18 mouse cellular contexts compared by ENCODE assay signal in the genomic region with DNA sequence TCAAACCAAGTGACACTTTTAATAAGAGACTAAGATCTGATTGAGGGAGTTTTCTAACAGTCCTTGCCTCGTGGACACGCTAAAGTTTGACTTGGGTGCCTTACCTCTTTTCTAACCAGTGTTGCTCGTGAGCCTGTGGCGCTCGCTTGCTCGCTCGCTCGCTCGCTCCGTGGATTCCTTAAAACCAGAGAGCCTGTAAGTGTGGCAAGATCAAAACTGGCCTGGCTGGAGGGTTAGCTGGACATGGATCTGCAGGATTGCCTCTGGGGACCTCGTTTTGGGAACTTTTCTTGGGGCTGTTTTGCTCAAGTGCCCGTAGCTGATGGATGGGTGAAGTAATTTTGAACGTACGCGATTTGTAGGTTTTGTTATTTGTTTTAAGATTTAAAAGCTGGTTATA. TPM values are rescaled to one million over a fixed set of nuclear protein-coding genes. Genes with fewer than 3 reads are reported as not detected.
A peak's percentile ranks its signal among the peaks of the same experiment; 100 is the strongest.
DNase-seq lines count a peak whose midpoint lies in the region; ATAC-seq and TF ChIP-seq lines count a peak whose summit lies in the region.
"Had no signal": no experiment of that assay in that cellular context is flagged by ENCODE, and none has a peak within 500 bp of the region (broad histone marks: within the 10 kb centered on the region; RNA-seq: fewer than 3 reads in every experiment).

No protein-coding gene starts in this region.

- no peaks in the 10 kb centered on the region for H3K27me3 ChIP-seq in heart, embryonic 10.5 days (ENCODE audit: insufficient read depth, poor library complexity, severe bottlenecking)
- no peaks in the 10 kb centered on the region for H3K27me3 ChIP-seq in lung, embryonic 16.5 days (ENCODE audit: control insufficient read depth, insufficient read depth, low read depth, low read length)
- H3K27me3 ChIP-seq in embryonic facial prominence, embryonic 10.5 days (replicated peaks; ENCODE audit: low read depth, poor library complexity, severe bottlenecking) = no peaks in the 10 kb centered on the region
- H3K27me3 ChIP-seq: embryonic facial prominence, embryonic 12.5 days; forebrain, embryonic 15.5 days; megakaryocyte, embryonic 14.5 days; midbrain, embryonic 15.5 days had no signal

- TF ChIP-seq POLR2A in olfactory bulb, adult 2 months (IDR thresholded peaks at IDR 0.05; ENCODE audit: insufficient read depth, low read depth, low read length) = no peak

- no peak for TF ChIP-seq CTCF in olfactory bulb, adult 2 months (IDR thresholded peaks at IDR 0.05; ENCODE audit: insufficient read depth, low read depth, low read length)

- H3K4me1 ChIP-seq in heart, embryonic 10.5 days = peaks cover 3% of the 10 kb centered on the region; the same call in 1 of the 2 replicates
- H3K4me1 ChIP-seq in lung, embryonic 16.5 days (replicated peaks; ENCODE audit: control insufficient read depth, insufficient read depth, low read length) = peaks cover 32% of the 10 kb centered on the region
- H3K4me1 ChIP-seq in embryonic facial prominence, embryonic 10.5 days = peaks cover 10% of the 10 kb centered on the region
- H3K4me1 ChIP-seq in olfactory bulb, adult 2 months (ENCODE audit: control insufficient read depth, insufficient read depth, low read length) = peaks cover 30% of the 10 kb centered on the region

- 91% methylated on average over 15 of the region's 15 CpGs for WGBS in heart, embryonic 10.5 days
- 85% methylated on average over 15 of the region's 15 CpGs for WGBS in lung, embryonic 16.5 days
- 94% methylated on average over 15 of the region's 15 CpGs for WGBS in embryonic facial prominence, embryonic 10.5 days
- 70% methylated on average over 15 of the region's 15 CpGs for WGBS in olfactory bulb, adult 2 months

- no peak overlapping the region for H3K27ac ChIP-seq in heart, embryonic 10.5 days
- peak overlapping the region; percentile 32; the same call in 1 of the 2 replicates for H3K27ac ChIP-seq in lung, embryonic 16.5 days (ENCODE audit: low read length)
- no peak overlapping the region for H3K27ac ChIP-seq in embryonic facial prominence, embryonic 10.5 days (replicated peaks)
- 0 out of 2 replicates have a peak overlapping the region, but pooled peaks have one; percentile 9 for H3K27ac ChIP-seq in olfactory bulb, adult 2 months (ENCODE audit: insufficient read depth, low read depth, low read length)
- H3K27ac ChIP-seq: midbrain, embryonic 15.5 days had no signal

- no peak overlapping the region for H3K4me3 ChIP-seq in heart, embryonic 10.5 days
- H3K4me3 ChIP-seq in lung, embryonic 16.5 days (ENCODE audit: low read length) = no peak overlapping the region
- H3K4me3 ChIP-seq in embryonic facial prominence, embryonic 10.5 days = no peak overlapping the region
- H3K4me3 ChIP-seq in olfactory bulb, adult 2 months (ENCODE audit: insufficient read depth, low read depth, low read length) = no peak overlapping the region
- H3K4me3 ChIP-seq: embryonic facial prominence, embryonic 12.5 days; forebrain, embryonic 15.5 days; megakaryocyte, embryonic 14.5 days; midbrain, embryonic 15.5 days had no signal

- ATAC-seq in lung, embryonic 16.5 days (ENCODE audit: low read depth) = no peak
- ATAC-seq: forebrain, embryonic 15.5 days; midbrain, embryonic 15.5 days had no signal

- H3K4me2 ChIP-seq in lung, embryonic 16.5 days (ENCODE audit: low read depth, low read length) = no peak overlapping the region
- H3K4me2 ChIP-seq: embryonic facial prominence, embryonic 12.5 days; forebrain, embryonic 15.5 days; midbrain, embryonic 15.5 days had no signal

- peaks cover 75% of the 10 kb centered on the region for H3K36me3 ChIP-seq in heart, embryonic 10.5 days
- H3K36me3 ChIP-seq in lung, embryonic 16.5 days (ENCODE audit: control insufficient read depth, insufficient read depth, low read length) = peaks cover 61% of the 10 kb centered on the region
- peaks cover 88% of the 10 kb centered on the region for H3K36me3 ChIP-seq in embryonic facial prominence, embryonic 10.5 days (replicated peaks)

- H3K9ac ChIP-seq in lung, embryonic 16.5 days (ENCODE audit: low read length) = no peak overlapping the region
- H3K9ac ChIP-seq: embryonic facial prominence, embryonic 12.5 days; forebrain, embryonic 15.5 days; midbrain, embryonic 15.5 days had no signal

- no peaks in the 10 kb centered on the region for H3K9me3 ChIP-seq in heart, embryonic 10.5 days
- H3K9me3 ChIP-seq in lung, embryonic 16.5 days (ENCODE audit: control insufficient read depth, low read length) = no peaks in the 10 kb centered on the region
- no peaks in the 10 kb centered on the region for H3K9me3 ChIP-seq in embryonic facial prominence, embryonic 10.5 days
- H3K9me3 ChIP-seq: embryonic facial prominence, embryonic 12.5 days; forebrain, embryonic 15.5 days; megakaryocyte, embryonic 14.5 days; midbrain, embryonic 15.5 days had no signal

- DNase-seq in heart, embryonic 10.5 days (ENCODE audit: low spot score) = peak; percentile 53
- no peak for DNase-seq in heart, adult 9 months (ENCODE audit: low spot score in 2 of 2)
- DNase-seq in lung, postnatal 4 days = no peak
- peak; percentile 7 for DNase-seq in embryonic facial prominence, embryonic 10.5 days (ENCODE audit: low spot score)
- DNase-seq in left cerebral cortex, adult 11 months (ENCODE audit: low spot score) = no peak
- DNase-seq: adrenal gland, adult 8-10 months; B cell, adult 2 months; gastrocnemius, postnatal 25 days; kidney, adult 8-10 months; kidney, postnatal 25 days; lung, postnatal 10 days; thymus, postnatal 25 days had no signal

RNA-seq across cellular contexts. Expression of gene Scd2, which starts 12.2 kb away (rescaled TPM):
- 195 and 207 TPM in 2 replicates for polyA plus RNA-seq in heart, embryonic 10.5 days (2016; fragmentation: Nextera tagmentation; extraction: Ambion mirVana)
- polyA plus RNA-seq in lung, embryonic 16.5 days (2015; fragmentation: Nextera tagmentation; extraction: Ambion mirVana) = 225 and 232 TPM in 2 replicates
- polyA plus RNA-seq in embryonic facial prominence, embryonic 10.5 days (2016; fragmentation: Nextera tagmentation; extraction: Ambion mirVana) = 324 and 353 TPM in 2 replicates
- 299 and 337 TPM in 2 replicates for polyA plus RNA-seq in olfactory bulb, adult 2 months (2012; ENCODE audit: insufficient read depth, insufficient read length, low replicate concordance, missing spikeins)

RNA-seq across cellular contexts. Expression of gene Scd4, which starts 27.2 kb away (rescaled TPM):
- polyA plus RNA-seq in heart, embryonic 10.5 days (2016; fragmentation: Nextera tagmentation; extraction: Ambion mirVana) = 0.06 and 0.16 TPM in 2 replicates
- polyA plus RNA-seq in lung, embryonic 16.5 days (2015; fragmentation: Nextera tagmentation; extraction: Ambion mirVana) = 0.40 and 0.49 TPM in 2 replicates
- polyA plus RNA-seq in embryonic facial prominence, embryonic 10.5 days (2016; fragmentation: Nextera tagmentation; extraction: Ambion mirVana) = 0.05 and 0.10 TPM in 2 replicates
- polyA plus RNA-seq in olfactory bulb, adult 2 months (2012; ENCODE audit: insufficient read depth, insufficient read length, low replicate concordance, missing spikeins) = not detected in 2 replicates

Comparison
In these comparisons a context has a peak if more than half of its experiments do, and no peak if none do; other contexts are left out.
1. DNase-seq: peak in heart, embryonic 10.5 days (single experiment) and embryonic facial prominence, embryonic 10.5 days (single experiment); none in heart, adult 9 months (0 of 2), lung, postnatal 4 days (0 of 2) and left cerebral cortex, adult 11 months (single experiment).
2. H3K27ac ChIP-seq: peak in lung, embryonic 16.5 days (single experiment) and olfactory bulb, adult 2 months (single experiment); none in heart, embryonic 10.5 days (single experiment) and embryonic facial prominence, embryonic 10.5 days (single experiment).